Mouse (Mus musculus): ENCODE measurements around the gene Mta2.
"Not testable (repeated sequence)": the region's sequence is repeated elsewhere in the genome, so short reads cannot be mapped to it uniquely, and the experiment has no call there.

Mta2 gene

DNA sequence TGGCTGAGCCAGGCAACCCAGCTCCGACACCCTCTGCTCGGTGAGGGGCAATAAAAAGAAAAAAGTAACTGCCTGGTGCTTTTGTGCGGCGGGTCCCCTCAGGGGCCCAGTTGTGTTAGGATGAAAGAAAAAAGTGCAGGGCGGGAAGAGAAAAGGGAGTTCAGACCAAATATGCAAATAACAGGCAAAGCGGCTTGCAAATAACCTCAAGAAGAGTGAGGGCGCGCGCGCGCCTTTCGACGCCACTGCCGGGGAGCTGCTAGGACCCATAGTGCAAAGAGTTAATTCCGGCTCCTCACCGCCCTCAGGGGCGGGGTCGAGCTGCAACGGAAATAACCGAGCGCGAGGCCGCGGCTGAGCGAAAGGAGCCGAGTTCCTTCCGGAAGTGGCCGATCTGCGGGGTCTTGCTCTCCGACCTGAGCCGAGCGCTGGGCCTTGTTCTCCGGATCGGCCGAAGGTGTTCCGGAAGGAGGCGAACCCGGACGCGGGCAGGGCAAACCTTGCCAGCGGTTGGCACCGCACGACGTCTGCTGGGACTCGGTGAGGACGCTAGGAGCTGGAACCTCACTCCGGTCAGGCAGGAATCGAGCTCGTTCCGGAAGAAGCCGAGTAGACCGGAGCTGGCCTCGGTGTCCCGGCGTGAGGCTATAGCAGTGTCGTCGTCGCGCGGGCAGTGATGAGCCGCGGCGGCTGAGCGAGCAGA lies at the start of gene Mta2:
Gene Mta2, plus strand, starts transcription at position 361 of the 703 bp plus-strand sequence.
- DNase-seq (ENCODE audit: low read depth, low spot score): peak; percentile 95

DNA sequence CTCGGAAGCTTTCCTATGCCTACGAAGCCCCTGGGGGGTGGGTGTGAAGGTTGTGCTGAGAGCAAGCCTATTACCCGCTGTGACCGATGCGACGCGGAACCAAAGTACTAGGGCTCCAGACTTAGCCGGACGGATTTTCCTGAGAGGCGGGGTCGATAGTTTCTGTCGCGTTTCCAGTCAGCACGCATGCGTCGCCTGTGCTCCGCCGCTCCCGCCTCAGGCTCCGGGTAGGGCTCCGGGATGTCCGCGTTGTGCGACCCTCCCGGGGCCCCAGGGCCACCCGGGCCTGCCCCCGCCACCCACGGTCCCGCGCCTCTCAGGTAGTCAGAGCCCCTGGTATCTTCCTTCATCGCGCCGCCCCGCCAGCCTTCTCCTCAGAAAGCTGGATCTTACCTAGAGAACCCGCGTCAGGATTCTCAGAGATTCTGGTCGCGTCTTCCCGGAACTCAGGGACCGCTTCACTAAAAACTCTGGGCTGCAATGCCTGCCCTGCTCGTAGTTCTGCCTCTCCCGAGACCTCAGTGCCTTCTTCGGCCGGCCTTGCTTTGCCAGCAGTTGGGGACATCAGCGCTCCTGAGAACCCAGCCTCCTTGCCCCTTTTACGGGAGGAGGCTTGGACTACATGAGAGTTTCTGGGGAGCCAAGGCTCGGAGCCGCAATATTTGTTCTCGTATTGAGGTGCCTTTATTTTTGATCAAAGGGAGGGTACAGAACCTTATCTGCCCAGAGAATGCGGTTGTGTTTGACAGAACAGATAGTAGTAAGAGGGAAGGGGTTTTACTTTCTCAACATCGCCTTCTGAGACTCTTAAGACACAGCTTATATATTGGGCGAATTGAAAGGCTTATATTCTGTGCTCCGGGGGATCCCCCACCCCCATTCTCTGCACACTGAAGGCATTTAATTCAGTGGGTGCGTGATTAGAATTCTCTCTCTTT lies 48.6 kb upstream of the Mta2 start, which contains the start of gene Ints5:
Gene Ints5, plus strand, starts transcription at position 177 of the 938 bp plus-strand sequence.
- peak; percentile 75 for DNase-seq (ENCODE audit: low read depth, low spot score)

DNA sequence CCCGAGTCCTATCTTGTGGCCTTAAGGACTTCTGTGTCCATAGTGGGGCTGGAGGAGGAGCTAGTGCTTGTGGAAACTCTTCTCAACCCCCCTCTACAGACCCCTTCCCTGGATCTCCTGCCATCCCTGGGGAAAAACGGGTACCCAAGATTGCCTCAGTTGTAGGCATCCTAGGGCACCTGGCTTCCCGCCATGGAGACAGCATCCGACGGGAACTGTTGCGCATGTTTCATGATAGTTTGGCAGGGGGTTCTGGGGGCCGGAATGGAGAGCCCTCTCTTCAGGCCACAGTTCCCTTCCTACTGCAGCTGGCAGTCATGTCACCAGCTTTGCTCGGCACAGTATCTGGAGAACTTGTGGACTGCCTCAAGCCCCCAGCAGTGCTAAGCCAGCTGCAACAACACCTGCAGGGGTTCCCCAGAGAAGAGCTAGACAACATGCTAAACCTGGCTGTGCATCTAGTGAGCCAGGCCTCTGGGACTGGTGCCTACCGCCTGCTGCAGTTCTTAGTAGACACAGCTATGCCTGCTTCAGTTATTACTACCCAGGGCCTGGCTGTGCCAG lies 46.2 kb upstream of the Mta2 start:
- DNase-seq (ENCODE audit: low read depth, low spot score): no peak

DNA sequence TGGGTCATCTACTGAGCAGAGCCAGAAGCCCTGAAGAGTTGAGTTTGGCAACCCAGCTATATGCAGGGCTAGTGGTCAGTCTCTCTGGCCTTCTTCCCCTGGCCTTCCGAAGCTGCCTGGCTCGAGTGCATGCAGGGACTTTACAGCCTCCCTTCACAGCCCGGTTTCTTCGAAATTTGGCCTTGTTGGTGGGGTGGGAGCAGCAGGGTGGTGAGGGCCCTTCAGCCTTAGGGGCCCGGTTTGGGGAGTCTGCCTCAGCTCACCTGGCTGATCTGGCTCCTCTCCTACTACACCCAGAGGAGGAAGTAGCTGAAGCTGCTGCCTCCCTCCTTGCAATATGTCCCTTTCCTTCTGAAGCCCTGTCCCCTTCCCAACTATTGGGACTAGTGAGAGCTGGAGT lies 45.4 kb upstream of the Mta2 start:
- not testable (repeated sequence) for DNase-seq (ENCODE audit: low read depth, low spot score)

DNA sequence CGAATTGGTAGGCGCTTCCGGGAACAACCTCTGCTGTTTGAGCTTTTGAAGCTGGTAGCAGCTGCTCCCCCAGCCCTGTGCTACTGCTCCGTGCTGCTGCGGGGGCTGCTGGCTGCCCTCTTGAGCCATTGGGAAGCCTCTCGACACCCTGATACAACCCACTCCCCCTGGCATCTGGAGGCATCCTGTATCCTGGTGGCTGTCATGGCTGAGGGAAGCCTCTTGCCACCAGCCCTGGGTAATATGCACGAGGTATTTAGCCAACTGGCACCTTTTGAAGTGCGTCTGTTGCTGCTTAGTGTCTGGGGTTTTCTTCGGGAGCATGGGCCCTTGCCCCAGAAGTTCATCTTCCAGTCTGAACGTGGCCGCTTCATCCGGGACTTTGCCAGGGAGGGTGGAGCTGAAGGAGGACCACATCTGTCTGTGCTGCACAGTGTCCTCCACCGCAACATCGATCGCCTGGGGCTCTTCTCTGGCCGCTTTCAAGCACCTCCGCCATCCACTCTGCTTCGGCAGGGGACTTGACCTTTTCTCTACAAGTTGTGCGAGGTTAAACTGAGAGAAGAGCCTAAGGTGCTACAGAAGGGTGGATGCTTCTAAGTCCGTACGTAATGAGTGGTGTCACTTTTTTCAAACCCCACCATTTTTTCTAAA lies 44.3 kb upstream of the Mta2 start:
- not testable (repeated sequence) for DNase-seq (ENCODE audit: low read depth, low spot score)

DNA sequence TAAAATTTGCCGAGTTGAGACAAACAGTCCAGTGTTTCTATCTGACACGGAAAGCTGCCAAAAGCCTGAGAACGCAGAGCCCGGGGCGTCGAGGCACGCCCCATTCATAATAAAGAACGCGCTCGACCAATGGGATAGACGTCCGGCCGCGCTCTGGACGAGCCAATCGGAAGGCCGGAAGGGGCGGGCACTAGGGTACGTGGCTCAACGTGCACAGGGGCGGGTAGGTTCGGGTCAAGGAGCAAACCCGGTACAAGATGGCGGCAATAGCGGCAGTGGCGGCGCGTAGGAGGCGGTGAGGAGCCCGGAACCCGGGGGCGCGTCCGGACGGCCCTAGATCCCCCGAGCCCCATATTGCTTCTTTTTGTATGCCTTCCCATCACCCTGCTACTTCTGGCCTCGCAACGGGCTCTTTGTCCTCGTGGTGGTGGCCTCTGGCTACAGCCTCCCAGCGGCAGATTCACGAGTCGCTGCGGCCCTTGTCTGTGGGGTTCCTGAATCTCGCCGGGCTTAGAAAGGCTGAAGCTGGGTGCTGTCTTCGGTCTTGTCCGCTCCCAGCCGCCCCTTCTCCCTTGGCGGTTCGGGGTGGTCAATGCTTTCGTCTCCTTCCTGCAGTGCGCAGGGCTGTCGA lies 43.7 kb upstream of the Mta2 start, which contains the start of gene Ganab:
Gene Ganab, plus strand, starts transcription at position 207 of the 631 bp plus-strand sequence.
- peak; percentile 93 for DNase-seq (ENCODE audit: low read depth, low spot score)

DNA sequence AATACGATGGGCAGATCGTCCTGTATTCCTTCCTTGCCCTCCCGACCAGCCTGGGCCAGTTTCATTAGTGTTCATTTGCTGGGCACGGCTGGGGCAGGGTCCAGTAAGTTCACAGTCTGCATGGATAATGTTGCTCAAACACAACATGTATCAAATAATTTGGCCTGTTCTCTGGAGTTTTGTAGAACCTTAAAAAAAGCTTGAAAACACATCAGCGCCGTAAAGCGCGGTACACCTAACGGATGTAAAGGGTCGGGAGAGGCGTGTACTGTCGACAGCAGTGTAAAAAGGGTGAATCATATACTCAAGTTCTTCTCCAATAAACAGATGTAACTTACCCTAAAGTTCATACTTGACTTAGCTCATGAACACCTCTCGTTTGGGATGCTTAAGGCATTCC lies 43.1 kb upstream of the Mta2 start:
- no peak for DNase-seq (ENCODE audit: low read depth, low spot score)

DNA sequence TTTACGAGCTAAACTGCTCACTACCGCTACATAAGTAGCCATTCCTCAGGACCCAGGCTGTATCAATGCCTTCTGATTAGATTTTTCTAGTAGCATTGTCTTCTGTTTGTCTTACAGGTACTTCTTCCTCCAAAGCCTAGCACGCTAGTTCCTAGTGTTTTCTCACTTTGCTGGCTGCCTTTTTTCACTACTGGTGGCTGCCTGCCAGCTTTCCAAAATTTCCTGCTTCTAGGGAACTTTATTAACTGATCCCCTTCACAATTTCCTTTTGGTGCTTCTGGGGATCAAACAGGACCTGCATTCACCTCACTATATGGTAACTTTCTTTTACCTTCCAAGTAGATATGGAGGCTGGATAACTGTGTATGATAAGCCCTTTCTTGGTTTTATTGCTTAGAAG lies 42.6 kb upstream of the Mta2 start:
- DNase-seq (ENCODE audit: low read depth, low spot score): no peak

DNA sequence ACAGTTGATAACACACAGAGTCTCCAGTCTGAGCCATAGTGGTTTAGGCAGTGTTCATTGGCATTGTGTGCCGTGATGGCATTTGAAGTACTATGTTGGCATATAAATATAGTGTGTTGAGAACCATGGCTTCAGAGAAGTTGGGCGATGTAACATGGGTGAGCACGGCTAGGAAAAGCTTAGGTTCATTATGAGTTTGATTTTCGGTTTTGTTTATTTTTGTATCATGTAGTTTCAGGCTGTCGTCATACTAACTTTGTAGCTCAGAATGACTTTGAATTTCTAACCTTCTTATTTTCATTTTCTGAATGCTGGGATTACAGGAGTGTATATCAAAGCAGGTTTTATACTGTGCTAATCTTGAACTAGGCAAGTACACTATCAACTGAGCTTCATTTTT lies 38.3 kb upstream of the Mta2 start:
- no peak for DNase-seq (ENCODE audit: low read depth, low spot score)

DNA sequence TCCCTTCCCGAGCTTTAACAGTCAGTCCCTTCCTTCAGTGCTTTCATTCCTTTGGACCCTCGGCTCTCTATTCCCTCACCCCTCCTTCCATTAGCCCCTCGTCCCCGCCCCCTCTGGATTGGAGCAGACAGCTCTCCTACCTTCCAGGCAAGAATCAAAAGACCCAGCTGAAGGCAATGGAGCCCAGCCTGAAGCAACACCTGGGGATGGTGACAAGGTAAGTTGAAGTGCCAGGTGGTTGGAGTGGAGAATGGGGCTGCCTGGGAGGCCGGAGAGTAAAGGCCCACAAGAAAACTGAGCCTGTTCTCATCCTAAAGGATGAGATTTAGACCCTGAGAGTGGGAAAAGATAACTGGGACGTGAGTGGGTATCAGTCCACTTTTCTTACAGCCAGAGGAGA lies 33.1 kb upstream of the Mta2 start:
- no peak for DNase-seq (ENCODE audit: low read depth, low spot score)

DNA sequence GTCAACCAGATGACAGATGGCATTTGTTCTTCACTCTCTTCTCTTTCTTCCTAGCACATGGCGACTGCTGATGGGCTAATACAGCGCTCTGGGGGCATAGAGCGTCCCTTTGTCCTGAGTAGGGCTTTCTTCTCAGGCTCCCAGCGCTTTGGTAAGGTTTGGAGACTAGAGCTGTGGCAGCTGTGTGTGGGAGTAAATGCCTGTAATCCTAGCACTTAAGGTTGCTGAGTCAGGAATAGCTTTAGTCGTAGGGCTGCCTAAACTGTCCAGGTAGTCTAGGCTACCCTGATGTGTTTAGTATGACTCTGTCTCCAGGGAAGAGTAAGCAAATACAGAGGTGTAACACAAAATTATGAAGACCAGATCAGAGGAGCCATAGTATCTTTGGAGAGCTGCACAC lies 29.9 kb upstream of the Mta2 start:
- DNase-seq (ENCODE audit: low read depth, low spot score): no peak

DNA sequence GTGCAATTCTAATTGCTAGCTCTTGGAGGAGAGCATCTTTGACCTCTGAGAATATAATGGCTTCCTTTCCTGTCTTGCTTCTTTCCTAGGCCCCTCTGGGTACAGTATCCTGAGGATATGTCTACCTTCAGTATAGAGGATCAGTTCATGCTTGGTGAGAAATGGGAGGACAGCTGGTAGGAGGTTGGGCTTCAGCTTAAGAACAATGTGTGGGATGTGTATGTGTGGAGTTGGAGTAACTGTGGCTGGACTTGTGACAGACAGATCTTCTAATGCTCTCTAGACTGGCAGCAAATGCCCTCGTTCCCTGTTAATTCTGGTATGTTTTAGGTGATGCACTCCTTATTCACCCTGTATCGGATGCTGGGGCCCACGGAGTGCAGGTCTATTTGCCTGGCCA lies 27.5 kb upstream of the Mta2 start:
- no peak for DNase-seq (ENCODE audit: low read depth, low spot score)

DNA sequence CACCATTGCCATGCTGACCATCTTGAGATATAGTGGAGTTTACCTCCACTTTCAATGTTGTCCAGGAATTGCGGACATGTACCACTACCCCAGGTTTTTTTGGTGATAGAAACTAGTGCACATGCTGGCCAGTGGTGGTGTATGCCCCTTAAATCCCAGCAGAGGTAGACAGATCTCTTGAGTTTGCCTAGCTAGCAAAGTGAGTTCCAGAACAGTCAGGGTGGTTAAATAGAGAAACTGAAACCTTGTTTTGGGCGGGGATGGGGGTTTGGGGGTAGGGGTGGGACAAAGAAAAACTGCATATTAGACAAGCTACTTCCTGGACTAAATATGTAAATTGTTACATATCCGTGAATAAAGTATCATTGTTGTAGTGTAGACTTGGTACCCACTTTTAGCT lies 22.7 kb upstream of the Mta2 start:
- no peak for DNase-seq (ENCODE audit: low read depth, low spot score)

DNA sequence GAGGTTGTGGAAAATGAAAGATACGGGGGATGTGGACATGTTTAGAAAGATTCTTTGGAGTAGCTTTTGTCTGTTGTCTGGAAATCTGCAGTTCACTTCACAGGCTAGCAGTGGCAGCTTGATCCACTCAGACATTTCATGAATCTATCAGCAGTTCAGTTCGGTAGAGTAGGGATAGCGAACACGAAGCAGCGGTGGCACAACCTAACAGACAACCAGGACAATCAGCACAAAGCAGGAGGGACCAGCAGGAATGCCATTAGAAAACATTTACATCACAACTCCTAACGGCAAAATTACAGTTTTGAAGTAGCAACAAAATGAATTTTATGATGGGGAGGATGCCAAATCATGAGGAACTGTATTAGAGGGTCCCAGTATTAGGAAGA lies 22.0 kb upstream of the Mta2 start:
- no peak for DNase-seq (ENCODE audit: low read depth, low spot score)

DNA sequence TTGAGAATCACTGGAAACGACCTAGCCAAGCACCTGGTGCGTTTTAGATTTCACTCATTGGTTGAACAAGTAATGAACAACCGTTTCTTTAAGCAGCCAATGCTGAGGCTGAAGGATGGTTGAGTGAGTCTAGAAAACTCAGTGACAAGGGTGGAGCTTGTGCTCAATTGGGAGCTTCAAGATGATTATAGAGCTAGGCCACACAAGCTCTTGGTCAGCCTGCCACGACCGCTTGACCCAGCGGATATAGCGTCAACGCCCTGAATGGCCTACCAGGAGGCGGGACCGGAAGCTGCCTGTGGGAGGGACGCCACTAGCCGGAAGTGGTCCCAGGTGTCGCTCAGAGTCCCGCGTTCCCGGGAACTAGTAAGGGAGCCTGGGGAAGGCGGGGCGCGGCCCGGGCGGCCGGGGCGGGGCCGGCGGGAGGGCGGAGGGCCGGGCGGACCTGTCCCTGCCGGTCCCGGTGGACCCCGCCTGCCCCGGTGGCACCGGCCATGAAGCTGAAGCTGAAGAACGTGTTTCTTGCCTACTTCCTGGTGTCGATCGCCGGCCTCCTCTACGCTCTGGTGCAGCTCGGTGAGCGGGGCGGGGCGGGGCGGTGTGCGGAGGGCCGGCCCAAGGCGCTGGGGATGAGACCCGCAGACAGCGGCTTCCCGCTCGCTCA lies 21.5 kb upstream of the Mta2 start, which contains the start of gene B3gat3:
Gene B3gat3, plus strand, starts transcription at position 302 of the 664 bp plus-strand sequence.
- peak; percentile 86 for DNase-seq (ENCODE audit: low read depth, low spot score)

DNA sequence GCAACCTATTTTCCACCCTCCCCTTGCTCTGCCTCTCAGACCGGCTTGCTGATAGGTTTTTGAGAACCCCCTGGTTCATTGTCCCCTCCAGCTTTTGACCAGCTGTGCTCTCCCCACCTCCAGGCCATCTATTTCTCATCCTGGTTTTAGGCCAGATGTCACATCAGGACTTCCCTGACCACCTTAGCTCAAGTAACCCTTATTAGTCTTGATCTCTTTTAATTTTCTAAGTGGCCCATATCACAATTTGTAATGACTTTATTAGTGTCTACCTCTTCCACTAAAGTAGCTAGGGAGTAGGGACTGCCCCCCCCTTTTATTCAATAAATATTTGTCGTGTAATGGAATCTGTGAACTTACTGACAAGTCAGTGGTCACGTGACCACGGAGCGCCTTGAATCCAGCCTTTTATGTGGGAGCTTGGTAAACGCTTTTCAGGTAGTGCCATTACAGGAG lies 20.8 kb upstream of the Mta2 start:
- no peak for DNase-seq (ENCODE audit: low read depth, low spot score)

DNA sequence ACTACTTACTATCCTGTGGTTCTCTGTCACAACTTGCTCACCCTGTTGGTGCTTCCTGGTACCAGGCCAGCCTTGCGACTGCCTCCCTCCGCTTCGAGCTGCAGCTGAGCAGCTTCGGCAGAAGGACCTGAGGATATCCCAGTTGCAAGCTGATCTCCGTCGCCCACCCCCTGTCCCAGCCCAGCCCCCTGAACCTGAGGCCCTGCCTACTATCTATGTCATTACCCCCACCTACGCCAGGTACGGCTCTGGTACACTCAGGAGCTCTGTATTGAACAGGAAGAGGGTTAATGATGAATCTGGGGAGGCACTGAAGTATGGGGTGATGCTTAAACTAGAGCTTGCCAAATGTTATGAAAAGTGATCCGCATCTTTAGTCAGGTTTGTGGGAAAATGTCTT lies 19.9 kb upstream of the Mta2 start:
- no peak for DNase-seq (ENCODE audit: low read depth, low spot score)

DNA sequence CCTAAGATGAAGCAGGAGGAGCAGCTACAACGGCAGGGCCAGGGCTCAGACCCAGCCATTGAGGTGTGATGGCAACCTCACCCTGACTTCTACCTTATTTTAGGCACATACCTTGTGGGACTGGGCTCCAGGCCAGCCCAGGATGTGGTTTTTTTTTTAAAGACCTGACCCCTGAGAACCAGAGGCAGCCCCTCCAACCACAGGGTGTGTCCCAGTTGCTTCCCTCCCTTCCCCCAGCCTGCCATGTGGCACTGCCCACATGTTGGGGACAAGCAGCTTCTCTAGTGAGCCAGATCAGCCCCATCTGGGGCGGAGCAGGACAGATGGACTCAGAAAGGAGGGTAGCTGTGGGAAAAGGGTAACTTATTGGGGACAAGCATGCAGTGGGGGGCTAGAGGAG lies 14.9 kb upstream of the Mta2 start:
- DNase-seq (ENCODE audit: low read depth, low spot score): no peak

DNA sequence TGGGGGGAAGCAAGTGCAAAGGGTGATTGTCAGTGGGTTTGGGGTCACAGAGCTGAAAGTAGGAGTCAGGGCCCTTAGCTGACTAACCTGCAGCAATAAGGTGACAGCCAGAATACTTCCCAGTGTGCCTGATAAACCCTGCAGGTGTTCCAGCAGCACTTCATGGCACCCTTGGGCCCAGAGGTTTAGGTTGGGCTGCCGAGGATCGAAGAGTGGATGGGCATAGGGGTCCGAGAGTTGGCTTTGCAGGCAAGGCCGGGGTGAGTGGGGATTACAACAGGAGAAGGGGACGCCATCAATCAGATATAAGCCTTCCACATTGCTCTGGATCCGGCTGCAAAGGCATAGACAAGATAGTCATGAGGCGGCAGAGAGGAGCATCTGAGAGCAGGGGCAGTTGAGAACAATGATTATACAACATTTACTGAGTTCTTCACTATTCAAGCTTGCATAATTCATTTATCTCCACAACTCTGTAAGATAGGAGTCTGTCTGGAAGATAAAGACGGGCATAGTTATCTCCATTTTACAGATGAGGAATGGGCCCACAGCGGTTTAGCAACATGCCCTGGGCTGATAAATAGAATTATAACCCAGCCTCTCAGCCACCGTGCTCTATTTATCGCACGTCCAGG lies 13.7 kb upstream of the Mta2 start:
- no peak for DNase-seq (ENCODE audit: low read depth, low spot score)

DNA sequence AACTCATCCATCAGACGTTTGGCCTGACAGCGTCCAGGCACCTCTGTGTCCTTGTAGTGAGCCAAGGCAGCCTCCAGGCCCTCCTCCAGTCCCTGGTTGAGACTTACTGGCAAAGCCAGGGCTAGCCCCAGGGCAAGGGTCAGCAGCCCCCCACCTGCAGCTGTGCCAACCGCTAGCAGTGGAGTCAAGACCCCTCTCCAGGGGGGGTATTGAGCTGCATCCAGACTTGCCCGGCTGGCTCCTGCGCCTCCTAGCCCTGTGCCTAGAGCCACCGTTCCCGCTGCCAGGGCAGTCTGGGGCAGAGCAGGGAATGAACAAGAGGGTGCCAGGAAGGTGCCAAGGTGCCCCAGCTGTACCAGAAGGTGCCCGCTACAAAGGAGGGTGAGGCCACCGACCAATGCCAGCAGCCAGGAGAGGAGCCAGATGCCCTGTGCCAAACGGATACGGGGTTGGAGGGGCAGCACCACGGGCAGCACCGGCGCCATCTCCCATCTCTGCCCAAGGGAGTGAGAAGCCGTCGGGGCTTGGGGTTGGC lies 12.9 kb upstream of the Mta2 start:
- no peak for DNase-seq (ENCODE audit: low read depth, low spot score)

All from embryo, embryonic 11.5 days (tissue).